Mouse (Mus musculus): ENCODE measurements at regions not wholly inside any gene's neighbourhood (a gene's known extent, or its start where the extent isn't known, plus 50 kb on each side); places are given as distances from the start of the nearest gene placed in this dataset.

DNA sequence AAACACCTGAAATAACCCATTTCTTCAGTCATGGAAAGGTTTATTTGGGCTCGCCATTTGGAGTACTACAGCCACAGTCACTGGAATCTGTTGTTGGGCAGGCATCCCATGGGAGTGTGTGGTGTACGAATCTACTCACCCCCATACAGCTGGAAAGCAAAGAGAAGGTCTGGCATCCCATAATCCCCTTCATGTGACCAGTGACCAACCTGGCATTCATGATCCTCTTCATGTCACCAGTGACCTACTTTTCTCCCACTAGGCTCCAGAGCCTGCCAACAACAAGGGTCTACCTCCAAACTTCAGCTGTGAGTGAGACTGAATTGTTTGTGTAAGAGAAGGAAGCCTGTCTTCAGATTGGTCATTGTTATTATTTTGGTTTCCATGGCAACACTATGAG is 409.0 kb downstream of the Prdm2 start:
- no peaks in the 10 kb centered on the region for H3K9me3 ChIP-seq (ENCODE audit: low read length)
- WGBS: 90% methylated on average over 2 of the region's 2 CpGs
- H3K27me3 ChIP-seq (ENCODE audit: insufficient read depth, low read length): no peaks in the 10 kb centered on the region
- no peak for ATAC-seq (ENCODE audit: low FRiP score, low TSS enrichment)
- no peak overlapping the region for H3K4me2 ChIP-seq (replicated peaks; ENCODE audit: low read depth, low read length)
- no peaks in the 10 kb centered on the region for H3K36me3 ChIP-seq (ENCODE audit: insufficient read depth, low read length)
- H3K27ac ChIP-seq (ENCODE audit: low read length): no peak overlapping the region
- H3K4me3 ChIP-seq (ENCODE audit: low read length): no peak overlapping the region
- H3K9ac ChIP-seq (replicated peaks; ENCODE audit: low read length): no peak overlapping the region
- H3K4me1 ChIP-seq (ENCODE audit: insufficient read depth, low read length): no peaks in the 10 kb centered on the region

DNA sequence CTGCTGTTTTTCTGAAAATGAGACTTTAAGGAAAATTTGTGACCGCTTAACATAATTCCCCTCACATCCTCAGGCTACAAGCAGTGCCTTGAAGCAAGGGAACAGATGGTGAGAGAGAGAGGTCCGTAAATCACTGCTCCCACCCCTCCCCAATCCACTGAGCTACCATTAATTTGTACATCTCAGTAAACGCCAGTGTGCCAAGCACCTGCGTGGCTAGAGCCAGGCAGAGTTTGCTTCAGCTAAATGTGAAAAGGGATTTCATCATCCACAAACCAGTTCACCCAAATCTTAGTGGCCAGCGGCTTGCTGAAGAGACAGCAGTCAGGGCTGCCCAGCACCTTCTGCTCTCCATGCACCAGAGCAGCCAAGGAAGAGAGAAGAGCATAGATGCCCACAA is 413.5 kb downstream of the Prdm2 start:
- H3K9me3 ChIP-seq (ENCODE audit: low read length): no peaks in the 10 kb centered on the region
- no peak overlapping the region for H3K27ac ChIP-seq (ENCODE audit: low read length)
- 33% methylated on average over 5 of the region's 5 CpGs for WGBS
- no peak overlapping the region for H3K9ac ChIP-seq (replicated peaks; ENCODE audit: low read length)
- H3K4me2 ChIP-seq (replicated peaks; ENCODE audit: low read depth, low read length): no peak overlapping the region
- H3K27me3 ChIP-seq (ENCODE audit: insufficient read depth, low read length): no peaks in the 10 kb centered on the region
- ATAC-seq (ENCODE audit: low FRiP score, low TSS enrichment): no peak
- no peaks in the 10 kb centered on the region for H3K36me3 ChIP-seq (ENCODE audit: insufficient read depth, low read length)
- no peaks in the 10 kb centered on the region for H3K4me1 ChIP-seq (ENCODE audit: insufficient read depth, low read length)
- H3K4me3 ChIP-seq (ENCODE audit: low read length): no peak overlapping the region

DNA sequence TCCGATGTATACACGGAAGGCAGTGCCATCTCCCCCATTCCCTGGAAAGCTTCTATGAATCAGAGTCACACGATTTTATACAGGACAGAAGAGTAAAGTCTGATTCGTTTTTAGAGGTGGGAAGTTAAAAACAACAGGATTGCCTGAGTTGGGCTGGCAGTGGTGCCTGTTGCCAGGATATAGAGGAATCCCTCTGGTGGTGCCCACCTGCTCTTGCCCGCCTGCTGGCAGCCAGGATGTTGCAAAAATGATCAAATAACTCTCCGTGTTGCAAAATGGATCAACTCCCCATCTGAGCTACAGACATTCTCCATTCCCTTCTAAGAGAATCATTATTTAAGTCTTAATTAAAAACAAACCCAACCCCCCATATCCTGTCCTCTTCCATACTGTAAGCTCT is 414.0 kb downstream of the Prdm2 start:
- Histone ChIP-seq H3K9ac (replicated peaks; ENCODE audit: low read length) (no peak overlapping the region), H3K36me3 (ENCODE audit: insufficient read depth, low read length) (no peaks in the 10 kb centered on the region), H3K4me1 (ENCODE audit: insufficient read depth, low read length) (no peaks in the 10 kb centered on the region), H3K27me3 (ENCODE audit: insufficient read depth, low read length) (no peaks in the 10 kb centered on the region), H3K27ac (ENCODE audit: low read length) (no peak overlapping the region), H3K4me2 (replicated peaks; ENCODE audit: low read depth, low read length) (no peak overlapping the region), H3K4me3 (ENCODE audit: low read length) (no peak overlapping the region), H3K9me3 (ENCODE audit: low read length) (no peaks in the 10 kb centered on the region)
- ATAC-seq (ENCODE audit: low FRiP score, low TSS enrichment): no peak
- 71% methylated on average over 6 of the region's 6 CpGs for WGBS

DNA sequence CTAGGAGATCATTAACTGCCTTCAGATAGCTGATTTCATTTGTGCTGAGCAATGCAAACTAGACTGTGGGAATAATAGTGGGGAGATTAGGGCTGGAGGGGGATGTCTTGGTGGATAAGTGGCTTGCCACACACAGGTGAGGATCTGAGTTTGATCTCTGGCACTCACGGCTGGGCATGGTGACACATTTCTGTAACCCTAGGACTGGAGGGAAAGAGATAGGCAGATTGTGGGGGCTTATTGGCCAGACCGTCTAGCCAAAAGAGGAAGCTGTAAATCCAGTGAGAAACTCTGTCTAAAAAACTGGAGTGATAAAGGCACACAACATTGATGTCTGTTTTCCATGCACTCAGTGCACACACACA is 420.2 kb downstream of the Prdm2 start:
- Histone ChIP-seq H3K36me3 (ENCODE audit: insufficient read depth, low read length) (no peaks in the 10 kb centered on the region), H3K4me2 (replicated peaks; ENCODE audit: low read depth, low read length) (no peak overlapping the region), H3K27ac (ENCODE audit: low read length) (no peak overlapping the region), H3K27me3 (ENCODE audit: insufficient read depth, low read length) (no peaks in the 10 kb centered on the region), H3K4me1 (ENCODE audit: insufficient read depth, low read length) (no peaks in the 10 kb centered on the region), H3K9me3 (ENCODE audit: low read length) (no peaks in the 10 kb centered on the region), H3K9ac (replicated peaks; ENCODE audit: low read length) (no peak overlapping the region), H3K4me3 (ENCODE audit: low read length) (no peak overlapping the region)
- 30% methylated on average over 2 of the region's 2 CpGs for WGBS
- ATAC-seq (ENCODE audit: low FRiP score, low TSS enrichment): no peak

DNA sequence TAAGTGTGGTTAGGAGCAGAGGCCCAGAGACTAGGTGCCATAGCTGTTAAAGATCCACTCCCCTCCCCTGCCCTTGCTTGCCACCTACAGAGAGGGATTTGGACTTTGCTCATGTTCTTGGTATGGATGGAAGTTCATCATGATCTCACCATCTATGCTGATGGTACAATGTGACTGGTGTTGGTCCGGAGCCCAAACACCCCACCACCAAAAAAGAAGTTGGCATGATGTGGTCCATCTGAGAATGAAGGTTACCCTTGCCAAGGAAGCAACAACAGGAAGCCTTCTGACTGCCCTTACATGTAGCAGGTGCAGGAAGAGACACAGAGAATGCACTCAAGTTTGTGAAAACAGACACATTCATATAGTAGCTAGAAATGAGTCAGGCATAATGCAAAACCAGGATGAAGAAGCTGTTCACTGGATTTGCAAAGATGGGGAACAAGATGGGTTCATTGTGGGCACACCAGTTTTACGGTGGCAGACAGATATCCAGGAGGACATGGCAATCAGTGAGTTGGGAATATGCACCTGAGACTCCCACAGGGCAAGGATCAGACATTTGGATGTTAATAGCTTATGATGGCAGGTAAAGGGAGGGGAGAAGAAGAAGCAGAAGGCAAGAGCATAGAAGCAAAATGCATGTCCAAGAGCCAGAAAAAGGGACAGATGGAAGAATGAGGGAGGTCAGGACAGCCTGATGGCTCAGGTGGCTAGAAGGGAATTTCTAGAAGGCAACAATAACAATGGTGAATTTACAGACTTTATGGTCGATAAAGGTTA is 420.8 kb downstream of the Prdm2 start:
- H3K27ac ChIP-seq (ENCODE audit: low read length): no peak overlapping the region
- H3K4me3 ChIP-seq (ENCODE audit: low read length): no peak overlapping the region
- no peak overlapping the region for H3K9ac ChIP-seq (replicated peaks; ENCODE audit: low read length)
- no peaks in the 10 kb centered on the region for H3K36me3 ChIP-seq (ENCODE audit: insufficient read depth, low read length)
- H3K27me3 ChIP-seq (ENCODE audit: insufficient read depth, low read length): no peaks in the 10 kb centered on the region
- no peak overlapping the region for H3K4me2 ChIP-seq (replicated peaks; ENCODE audit: low read depth, low read length)
- WGBS: 80% methylated on average over 3 of the region's 3 CpGs
- H3K4me1 ChIP-seq (ENCODE audit: insufficient read depth, low read length): no peaks in the 10 kb centered on the region
- no peak for ATAC-seq (ENCODE audit: low FRiP score, low TSS enrichment)
- H3K9me3 ChIP-seq (ENCODE audit: low read length): no peaks in the 10 kb centered on the region

DNA sequence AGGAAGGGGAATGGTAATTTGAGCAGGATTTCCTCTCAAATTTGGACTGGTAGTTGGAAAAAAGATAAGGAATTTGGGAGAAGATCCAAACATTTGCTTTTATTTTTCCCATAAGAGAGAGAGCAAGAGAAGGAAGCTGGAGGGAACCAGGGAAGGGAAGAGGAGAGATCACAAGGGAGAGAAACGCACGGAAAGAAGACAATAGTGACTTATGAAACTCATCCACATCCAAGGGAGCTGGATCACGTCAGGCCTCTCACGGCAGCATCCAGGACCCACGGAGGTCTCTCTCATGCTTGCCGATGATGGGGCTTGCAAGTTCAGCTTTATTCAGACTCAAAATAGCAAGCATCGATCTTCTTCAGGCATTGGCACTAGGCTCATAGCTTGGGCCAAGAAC is 423.7 kb downstream of the Prdm2 start:
- Histone ChIP-seq H3K4me1 (ENCODE audit: insufficient read depth, low read length) (no peaks in the 10 kb centered on the region), H3K27ac (ENCODE audit: low read length) (no peak overlapping the region), H3K9me3 (ENCODE audit: low read length) (no peaks in the 10 kb centered on the region), H3K36me3 (ENCODE audit: insufficient read depth, low read length) (no peaks in the 10 kb centered on the region), H3K4me2 (replicated peaks; ENCODE audit: low read depth, low read length) (no peak overlapping the region), H3K27me3 (ENCODE audit: insufficient read depth, low read length) (no peaks in the 10 kb centered on the region), H3K4me3 (ENCODE audit: low read length) (no peak overlapping the region), H3K9ac (replicated peaks; ENCODE audit: low read length) (no peak overlapping the region)
- 87% methylated on average over 7 of the region's 7 CpGs for WGBS
- ATAC-seq (ENCODE audit: low FRiP score, low TSS enrichment): no peak

DNA sequence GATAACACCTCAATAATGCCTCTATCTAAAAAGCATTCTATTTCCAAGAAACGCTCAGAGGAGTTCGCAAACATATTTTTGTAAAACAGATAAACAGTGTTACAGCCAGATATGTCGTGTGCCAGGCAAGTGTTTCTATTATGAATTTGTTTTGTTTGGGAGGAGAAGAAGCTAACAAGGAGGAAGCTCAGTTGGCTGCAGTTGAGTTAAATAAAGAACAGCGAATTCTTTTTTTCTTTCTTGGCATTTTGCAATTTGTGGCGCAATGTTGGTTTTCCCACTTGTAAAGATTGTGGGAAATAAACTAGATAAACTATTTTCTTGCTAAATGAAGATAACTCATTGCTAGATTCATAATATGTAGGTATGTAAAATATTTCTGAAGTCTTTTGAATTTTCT is 427.4 kb downstream of the Prdm2 start:
- no peaks in the 10 kb centered on the region for H3K36me3 ChIP-seq (ENCODE audit: insufficient read depth, low read length)
- no peaks in the 10 kb centered on the region for H3K4me1 ChIP-seq (ENCODE audit: insufficient read depth, low read length)
- WGBS: 91% methylated on average over 5 of the region's 5 CpGs
- no peak overlapping the region for H3K4me2 ChIP-seq (replicated peaks; ENCODE audit: low read depth, low read length)
- no peak overlapping the region for H3K27ac ChIP-seq (ENCODE audit: low read length)
- no peaks in the 10 kb centered on the region for H3K27me3 ChIP-seq (ENCODE audit: insufficient read depth, low read length)
- H3K9me3 ChIP-seq (ENCODE audit: low read length): no peaks in the 10 kb centered on the region
- no peak overlapping the region for H3K9ac ChIP-seq (replicated peaks; ENCODE audit: low read length)
- no peak for ATAC-seq (ENCODE audit: low FRiP score, low TSS enrichment)
- no peak overlapping the region for H3K4me3 ChIP-seq (ENCODE audit: low read length)

DNA sequence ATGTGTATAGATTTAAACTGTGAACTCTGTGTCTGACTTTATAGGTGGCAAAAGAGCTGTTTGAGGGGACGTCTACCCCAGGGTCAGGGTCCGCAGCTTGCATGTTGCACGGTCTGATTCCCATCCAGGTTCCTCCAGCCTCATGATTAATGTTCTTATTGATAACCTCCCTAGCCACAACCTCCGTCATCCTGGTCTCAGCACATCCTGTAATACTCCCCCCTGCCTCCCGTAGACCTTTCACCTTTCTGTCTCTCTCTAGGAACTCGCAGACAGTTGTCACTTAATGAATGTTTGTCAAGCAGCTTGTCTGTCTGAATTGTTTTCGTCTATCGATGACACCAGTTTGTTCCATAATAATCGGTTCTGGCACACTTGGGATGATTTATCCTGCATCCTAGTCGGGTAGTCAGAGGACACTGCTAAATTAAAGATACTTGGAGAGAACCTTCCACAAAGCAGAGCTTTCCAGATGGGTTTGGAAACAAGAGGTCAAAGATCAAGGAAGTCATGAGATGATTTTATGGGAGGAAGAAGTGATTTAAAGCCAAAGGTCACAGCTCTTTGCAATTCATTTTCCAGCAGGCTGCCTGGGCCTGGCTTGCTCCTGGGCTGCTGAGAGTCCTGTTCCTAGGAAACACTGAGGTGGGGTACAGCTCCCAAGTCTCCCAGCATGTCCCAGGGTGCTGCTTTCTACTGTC is 435.9 kb downstream of the Prdm2 start:
- ATAC-seq (ENCODE audit: low FRiP score, low TSS enrichment): no peak
- no peak overlapping the region for H3K4me2 ChIP-seq (replicated peaks; ENCODE audit: low read depth, low read length)
- WGBS: 15% methylated on average over 10 of the region's 10 CpGs
- H3K27ac ChIP-seq (ENCODE audit: low read length): no peak overlapping the region
- H3K4me3 ChIP-seq (ENCODE audit: low read length): no peak overlapping the region
- H3K4me1 ChIP-seq (ENCODE audit: insufficient read depth, low read length): peaks cover 28% of the 10 kb centered on the region
- H3K9ac ChIP-seq (replicated peaks; ENCODE audit: low read length): no peak overlapping the region
- no peaks in the 10 kb centered on the region for H3K9me3 ChIP-seq (ENCODE audit: low read length)
- H3K36me3 ChIP-seq (ENCODE audit: insufficient read depth, low read length): no peaks in the 10 kb centered on the region
- H3K27me3 ChIP-seq (ENCODE audit: insufficient read depth, low read length): no peaks in the 10 kb centered on the region

DNA sequence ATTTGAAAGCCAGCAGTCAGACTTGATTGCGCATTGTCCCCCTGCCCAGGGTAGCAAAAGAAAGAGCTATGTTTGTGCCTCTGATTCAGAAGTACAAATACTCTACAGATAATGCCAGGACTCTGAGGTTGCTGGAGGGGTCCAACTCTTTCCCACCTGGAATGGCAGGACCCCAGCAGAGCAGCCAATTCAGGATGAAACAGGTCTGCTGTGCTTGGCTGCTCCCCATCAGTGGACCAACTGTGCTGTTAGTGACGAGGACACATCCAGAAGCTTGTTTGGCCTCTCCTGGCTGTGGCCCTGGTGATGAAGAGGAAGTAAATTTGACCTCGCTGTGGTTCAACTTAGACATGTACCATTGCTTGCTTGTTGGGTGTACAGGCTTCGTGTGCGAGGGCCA is 437.8 kb downstream of the Prdm2 start:
- no peaks in the 10 kb centered on the region for H3K27me3 ChIP-seq (ENCODE audit: insufficient read depth, low read length)
- H3K4me1 ChIP-seq (ENCODE audit: insufficient read depth, low read length): peaks cover 32% of the 10 kb centered on the region
- no peak overlapping the region for H3K4me3 ChIP-seq (ENCODE audit: low read length)
- H3K9me3 ChIP-seq (ENCODE audit: low read length): no peaks in the 10 kb centered on the region
- no peaks in the 10 kb centered on the region for H3K36me3 ChIP-seq (ENCODE audit: insufficient read depth, low read length)
- ATAC-seq (ENCODE audit: low FRiP score, low TSS enrichment): no peak
- H3K4me2 ChIP-seq (replicated peaks; ENCODE audit: low read depth, low read length): no peak overlapping the region
- no peak overlapping the region for H3K9ac ChIP-seq (replicated peaks; ENCODE audit: low read length)
- 90% methylated on average over 5 of the region's 5 CpGs for WGBS
- H3K27ac ChIP-seq (ENCODE audit: low read length): no peak overlapping the region

DNA sequence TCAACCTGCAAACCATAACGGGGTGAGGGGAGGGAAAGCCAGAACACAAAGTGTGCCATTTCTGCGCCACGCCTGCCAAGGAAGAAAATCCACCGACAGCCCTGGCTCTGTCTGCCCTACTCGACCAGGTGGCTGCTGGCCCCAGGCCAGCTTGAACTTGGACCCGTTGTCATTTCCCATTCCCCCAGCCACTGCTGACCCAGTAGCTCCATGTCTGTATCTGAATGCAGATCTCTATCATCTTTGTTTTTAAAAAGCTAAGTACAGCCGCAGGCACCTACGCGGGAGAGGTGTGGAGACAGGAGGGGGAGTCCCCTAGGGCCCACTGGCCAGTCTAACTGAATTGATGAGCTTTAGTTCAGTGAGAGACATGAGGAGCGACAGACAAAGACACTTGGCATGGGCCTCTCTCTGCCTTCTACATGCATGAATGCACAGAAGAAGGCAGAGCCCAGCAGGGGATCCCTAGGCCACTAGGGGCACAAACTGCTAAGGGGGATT is 439.1 kb downstream of the Prdm2 start:
- H3K27ac ChIP-seq (ENCODE audit: low read length): no peak overlapping the region
- 0 out of 2 replicates have a peak overlapping the region, but pooled peaks have one; percentile 24 for H3K4me2 ChIP-seq (replicated peaks; ENCODE audit: low read depth, low read length)
- H3K36me3 ChIP-seq (ENCODE audit: insufficient read depth, low read length): no peaks in the 10 kb centered on the region
- no peaks in the 10 kb centered on the region for H3K9me3 ChIP-seq (ENCODE audit: low read length)
- 23% methylated on average over 10 of the region's 10 CpGs for WGBS
- 0 out of 2 replicates have a peak overlapping the region, but pooled peaks have one; percentile 3 for H3K9ac ChIP-seq (replicated peaks; ENCODE audit: low read length)
- H3K27me3 ChIP-seq (ENCODE audit: insufficient read depth, low read length): no peaks in the 10 kb centered on the region
- H3K4me1 ChIP-seq (ENCODE audit: insufficient read depth, low read length): peaks cover 34% of the 10 kb centered on the region
- H3K4me3 ChIP-seq (ENCODE audit: low read length): no peak overlapping the region
- peak; percentile 44 for ATAC-seq (ENCODE audit: low FRiP score, low TSS enrichment)

Measured in kidney, embryonic 16.5 days (tissue).